Mouse (Mus musculus) G1E-ER4 (cell line): ENCODE results near the gene Jmjd8. TPM values are rescaled to one million over a fixed set of nuclear protein-coding genes. Genes with fewer than 3 reads are reported as not detected.

ENCODE experiments used
- GATA1 ChIP-seq: IDR thresholded peaks from one replicate; pipeline ENCODE4 v1.8.0; 2012; ENCODE audit warnings: low read length, inconsistent platforms
- polyA plus RNA-seq: library from polyadenylated mRNA; stranded (reverse); fragments of >175 nt; gene quantifications from 2 replicates; pipeline ENCODE4 v1.2.3, GENCODE M21; 2012

Jmjd8 gene
- polyA plus RNA-seq, 1 experiment: 0.11 TPM

- no peak for TF ChIP-seq GATA1
These were observed 46.8 kb downstream of the Jmjd8 start for GRCm38 (mm10) chr17:25875171-25876136.

GRCm38 (mm10) chr17:25876347-25876915 is 47.8 kb downstream of the Jmjd8 start:
- TF ChIP-seq GATA1: no peak

GRCm38 (mm10) chr17:25877025-25877424 is 48.4 kb downstream of the Jmjd8 start:
- no peak for TF ChIP-seq GATA1

GRCm38 (mm10) chr17:25877741-25878610 is 49.3 kb downstream of the Jmjd8 start:
- no peak for TF ChIP-seq GATA1

GRCm38 (mm10) chr17:25878611-25879180 is 50.0 kb downstream of the Jmjd8 start:
- no peak for TF ChIP-seq GATA1

GRCm38 (mm10) chr17:25879261-25879660 is 50.6 kb downstream of the Jmjd8 start:
- TF ChIP-seq GATA1: no peak

GRCm38 (mm10) chr17:25879750-25880149 is 51.1 kb downstream of the Jmjd8 start:
- TF ChIP-seq GATA1: no peak

- TF ChIP-seq GATA1: no peak
These were observed 51.7 kb downstream of the Jmjd8 start, which contains the start of gene Wfikkn1 for GRCm38 (mm10) chr17:25880196-25880910. TSS of gene Wfikkn1 (minus strand) at chr17:25880858.

- TF ChIP-seq GATA1: no peak
These were observed 52.4 kb downstream of the Jmjd8 start for GRCm38 (mm10) chr17:25880913-25881641.

Other genes with a start within 250 kb of the Jmjd8 start
- gene Lmf1, start 249.8 kb upstream of the Jmjd8 start, polyA plus RNA-seq: 16.3 and 16.6 TPM in 2 replicates
- gene Gng13, start 111.7 kb upstream of the Jmjd8 start, polyA plus RNA-seq: not detected in 2 replicates
- gene Chtf18, start 101.4 kb upstream of the Jmjd8 start, polyA plus RNA-seq: 75.4 and 82.7 TPM in 2 replicates
- 41.1 and 46.1 TPM in 2 replicates for gene Rpusd1, start 101.2 kb upstream of the Jmjd8 start, polyA plus RNA-seq
- not detected in 2 replicates for gene Mslnl, start 92.8 kb upstream of the Jmjd8 start, polyA plus RNA-seq
- not detected in 2 replicates for gene Msln, start 74.5 kb upstream of the Jmjd8 start, polyA plus RNA-seq
- 17.0 and 20.0 TPM in 2 replicates for gene Narfl, start 55.1 kb upstream of the Jmjd8 start, polyA plus RNA-seq
- gene Haghl, start 43.2 kb upstream of the Jmjd8 start, polyA plus RNA-seq: 31.3 and 32.7 TPM in 2 replicates
- 0.04 TPM in 1 of 2 replicates, not detected in the other for gene Ccdc78, start 42.3 kb upstream of the Jmjd8 start, polyA plus RNA-seq
- 28.7 and 30.6 TPM in 2 replicates for gene Fam173a, start 36.0 kb upstream of the Jmjd8 start, polyA plus RNA-seq
- not detected in 2 replicates for gene AC134908.4, start 33.2 kb upstream of the Jmjd8 start, polyA plus RNA-seq
- gene Metrn, start 31.7 kb upstream of the Jmjd8 start, polyA plus RNA-seq: 182 and 238 TPM in 2 replicates
- gene Fbxl16, start 19.8 kb upstream of the Jmjd8 start, polyA plus RNA-seq: not detected in 2 replicates
- gene Wdr24, start 5.2 kb upstream of the Jmjd8 start, polyA plus RNA-seq: 4.2 and 10.5 TPM in 2 replicates
- 90.4 and 95.1 TPM in 2 replicates for gene Stub1, start 4.5 kb downstream of the Jmjd8 start, polyA plus RNA-seq
- gene Rhbdl1, start 8.4 kb downstream of the Jmjd8 start, polyA plus RNA-seq: 1.9 and 2.4 TPM in 2 replicates
- 10.1 and 12.3 TPM in 2 replicates for gene Gm20683, start 12.9 kb downstream of the Jmjd8 start, polyA plus RNA-seq
- gene Rhot2, start 16.0 kb downstream of the Jmjd8 start, polyA plus RNA-seq: 207 and 251 TPM in 2 replicates
- 6.9 and 14.5 TPM in 2 replicates for gene Wdr90, start 32.6 kb downstream of the Jmjd8 start, polyA plus RNA-seq
- 175 and 225 TPM in 2 replicates for gene Mcrip2, start 39.9 kb downstream of the Jmjd8 start, polyA plus RNA-seq
- gene Mettl26, start 46.2 kb downstream of the Jmjd8 start, polyA plus RNA-seq: 67.3 and 82.1 TPM in 2 replicates
- gene Wfikkn1, start 52.0 kb downstream of the Jmjd8 start, polyA plus RNA-seq: 1.6 and 1.9 TPM in 2 replicates
- gene Rab40c, start 90.9 kb downstream of the Jmjd8 start, polyA plus RNA-seq: 12.9 and 13.4 TPM in 2 replicates
- 89.1 and 149 TPM in 2 replicates for gene Pigq, start 116.1 kb downstream of the Jmjd8 start, polyA plus RNA-seq
- 0.31 and 0.85 TPM in 2 replicates for gene Nhlrc4, start 116.1 kb downstream of the Jmjd8 start, polyA plus RNA-seq
- 0.12 and 0.15 TPM in 2 replicates for gene A930017K11Rik, start 123.7 kb downstream of the Jmjd8 start, polyA plus RNA-seq
- gene Capn15, start 156.9 kb downstream of the Jmjd8 start, polyA plus RNA-seq: 46.6 and 49.5 TPM in 2 replicates
- gene Rab11fip3, start 240.7 kb downstream of the Jmjd8 start, polyA plus RNA-seq: 12.7 and 17.0 TPM in 2 replicates